Mouse (Mus musculus): ENCODE measurements around the gene Grm1. TPM values are rescaled to one million over a fixed set of nuclear protein-coding genes. Genes with fewer than 3 reads are reported as not detected.

Gene Grm1
- polyA plus RNA-seq, 1 experiment from 2014 or later, result 0.07 TPM

Other genes starting within 250 kb of the Grm1 start
- gene Shprh, start 67.1 kb upstream of the Grm1 start, polyA plus RNA-seq (2014; fragmentation: Nextera tagmentation; extraction: Ambion mirVana), result 20.7 and 23.2 TPM in 2 replicates
- 46.3 and 48.6 TPM in 2 replicates for gene Fbxo30, start 199.0 kb upstream of the Grm1 start, polyA plus RNA-seq (2014; fragmentation: Nextera tagmentation; extraction: Ambion mirVana)